Mouse (Mus musculus) MEL (cell line): ENCODE results near the gene Slc39a9. TPM values are rescaled to one million over a fixed set of nuclear protein-coding genes. Genes with fewer than 3 reads are reported as not detected.

Source experiments
- DNase-seq: peaks from one replicate; pipeline ENCODE4 v3.0.0; 2011; ENCODE audit warnings: low read depth, low spot score
- H3K27ac ChIP-seq: 2 replicates; pipeline ENCODE4 v1.5.1; 2012; ENCODE audit warnings: low read depth, mild to moderate bottlenecking, control low read depth, low read length, moderate library complexity; ENCODE audit not compliant: control insufficient read depth
- H3K27me3 ChIP-seq, 2 experiments: fragments of 150-350 bp in 1 of 2; sonication (generic) in 1 of 2; 2 replicates each; pipeline ENCODE4 v1.6.1; 2012; ENCODE audit warnings: low read length in 2 of 2, mild to moderate bottlenecking in 2 of 2, improper control_type of control experiment in 1 of 2, moderate library complexity in 1 of 2; ENCODE audit not compliant: insufficient read depth in 2 of 2, control insufficient read depth in 1 of 2
- H3K36me3 ChIP-seq, 2 experiments: 2 replicates each; pipeline ENCODE4 v1.6.1; 2012 to 2014; ENCODE audit warnings: low read length in 2 of 2, improper control_type of control experiment in 1 of 2, inconsistent platforms in 1 of 2, mild to moderate bottlenecking in 1 of 2; ENCODE audit not compliant: insufficient read depth in 2 of 2, control insufficient read depth in 1 of 2
- H3K4me1 ChIP-seq, 2 experiments: fragments of 150-350 bp in 1 of 2; sonication (generic) in 1 of 2; 2 replicates each; pipeline ENCODE4 v1.6.1; 2012; ENCODE audit warnings: low read length in 2 of 2, improper control_type of control experiment in 1 of 2, mild to moderate bottlenecking in 1 of 2; ENCODE audit not compliant: insufficient read depth in 2 of 2, control insufficient read depth in 1 of 2
- H3K4me3 ChIP-seq, 2 experiments: fragments of 150-350 bp in 1 of 2; sonication (generic) in 1 of 2; 2 replicates each; pipeline ENCODE4 v1.5.1; 2012; ENCODE audit warnings: low read depth in 2 of 2, low read length in 2 of 2, mild to moderate bottlenecking in 2 of 2, moderate library complexity in 2 of 2, control low read depth in 1 of 2, improper control_type of control experiment in 1 of 2; ENCODE audit not compliant: control insufficient read depth in 1 of 2, insufficient read depth in 1 of 2
- H3K79me2 ChIP-seq: 2 replicates; pipeline ENCODE4 v1.6.1; 2012; ENCODE audit warnings: mild to moderate bottlenecking, low read length, moderate library complexity; ENCODE audit not compliant: control insufficient read depth, poor library complexity, insufficient read depth
- H3K9ac ChIP-seq: 2 replicates; pipeline ENCODE4 v1.6.1; 2012; ENCODE audit warnings: low read depth, mild to moderate bottlenecking, control low read depth, low read length, moderate library complexity; ENCODE audit not compliant: control insufficient read depth, poor library complexity, severe bottlenecking
- H3K9me3 ChIP-seq: fragments of 150-350 bp; sonication (generic); replicated peaks from 2 replicates; pipeline ENCODE4 v1.6.1; 2012; ENCODE audit warnings: mild to moderate bottlenecking, low read length, improper control_type of control experiment, moderate library complexity; ENCODE audit not compliant: insufficient read depth
- CHD2 ChIP-seq: IDR thresholded peaks from 2 replicates; pipeline ENCODE4 v1.6.1; 2011; ENCODE audit warnings: low read length, improper control_type of control experiment
- E2F4 ChIP-seq: IDR thresholded peaks from 2 replicates; pipeline ENCODE4 v1.6.1; 2011; ENCODE audit warnings: low read depth, low read length, improper control_type of control experiment, borderline replicate concordance
- ELF1 ChIP-seq: IDR thresholded peaks from 2 replicates; pipeline ENCODE4 v1.6.1; 2014; ENCODE audit warnings: low read depth, mild to moderate bottlenecking, inconsistent platforms, low read length, improper control_type of control experiment, moderate library complexity
- ETS1 ChIP-seq: IDR thresholded peaks from 2 replicates; pipeline ENCODE4 v1.6.1; 2012; ENCODE audit warnings: low read depth, mild to moderate bottlenecking, inconsistent platforms, low read length, improper control_type of control experiment, moderate library complexity
- GABPA ChIP-seq: IDR thresholded peaks from 2 replicates; pipeline ENCODE4 v1.6.1; 2012; ENCODE audit warnings: low read depth, mild to moderate bottlenecking, inconsistent platforms, low read length, improper control_type of control experiment, moderate library complexity
- GATA1 ChIP-seq: IDR thresholded peaks from 2 replicates; pipeline ENCODE4 v1.6.1; 2011; ENCODE audit warnings: low read depth, low read length, improper control_type of control experiment
- MAFK ChIP-seq: IDR thresholded peaks from 2 replicates; pipeline ENCODE4 v1.6.1; 2011; ENCODE audit warnings: low read depth, mild to moderate bottlenecking, low read length, improper control_type of control experiment, borderline replicate concordance
- MAX ChIP-seq: IDR thresholded peaks from 2 replicates; pipeline ENCODE4 v1.6.1; 2011; ENCODE audit warnings: low read length, improper control_type of control experiment
- MXI1 ChIP-seq: IDR thresholded peaks from 2 replicates; pipeline ENCODE4 v1.6.1; 2011; ENCODE audit warnings: mild to moderate bottlenecking, low read depth, low read length, improper control_type of control experiment
- MYC ChIP-seq: IDR thresholded peaks from 2 replicates; pipeline ENCODE4 v1.6.1; 2011; ENCODE audit warnings: low read depth, mild to moderate bottlenecking, low read length, improper control_type of control experiment, moderate library complexity
- POLR2A ChIP-seq, 2 experiments: IDR thresholded peaks; 2 replicates each; pipeline ENCODE4 v1.6.1; 2011 to 2012; ENCODE audit warnings: low read length in 2 of 2, mild to moderate bottlenecking in 2 of 2, control low read depth in 1 of 2, improper control_type of control experiment in 1 of 2, low read depth in 1 of 2, moderate library complexity in 1 of 2; ENCODE audit not compliant: control insufficient read depth in 1 of 2, insufficient read depth in 1 of 2, poor library complexity in 1 of 2
- RAD21 ChIP-seq: IDR thresholded peaks from 2 replicates; pipeline ENCODE4 v1.6.1; 2011; ENCODE audit warnings: mild to moderate bottlenecking, low read depth, low read length, improper control_type of control experiment
- RCOR1 ChIP-seq: IDR thresholded peaks from 2 replicates; pipeline ENCODE4 v1.6.1; 2012; ENCODE audit warnings: low read depth, mild to moderate bottlenecking, inconsistent platforms, low read length, improper control_type of control experiment
- TAL1 ChIP-seq: IDR thresholded peaks from 2 replicates; pipeline ENCODE4 v1.6.1; 2012; ENCODE audit warnings: mild to moderate bottlenecking, inconsistent platforms, low read length, moderate library complexity, mixed read lengths
- TBP ChIP-seq: IDR thresholded peaks from 2 replicates; pipeline ENCODE4 v1.8.0; 2011; ENCODE audit warnings: low read depth, low read length, improper control_type of control experiment
- TCF12 ChIP-seq: IDR thresholded peaks from 2 replicates; pipeline ENCODE4 v1.6.1; 2014; ENCODE audit warnings: low read depth, mild to moderate bottlenecking, inconsistent platforms, low read length, improper control_type of control experiment, moderate library complexity
- UBTF ChIP-seq: IDR thresholded peaks from 2 replicates; pipeline ENCODE4 v1.6.1; 2012; ENCODE audit warnings: low read depth, mild to moderate bottlenecking, inconsistent platforms, low read length, improper control_type of control experiment, moderate library complexity, borderline replicate concordance; ENCODE audit not compliant: insufficient read depth
- USF2 ChIP-seq, 2 experiments: IDR thresholded peaks; 2 replicates each; pipeline ENCODE4 v1.6.1; 2011 to 2012; ENCODE audit warnings: improper control_type of control experiment in 2 of 2, low read length in 2 of 2, borderline replicate concordance in 1 of 2, inconsistent platforms in 1 of 2, low read depth in 1 of 2, mild to moderate bottlenecking in 1 of 2; ENCODE audit not compliant: insufficient read depth in 1 of 2
- ZNF384 ChIP-seq: IDR thresholded peaks from 2 replicates; pipeline ENCODE4 v1.6.1; 2012; ENCODE audit warnings: low read depth, mild to moderate bottlenecking, inconsistent platforms, low read length, improper control_type of control experiment
- polyA plus RNA-seq, 2 experiments: library from polyadenylated mRNA; stranded (reverse) in 1 of 2; unstranded in 1 of 2; fragments of >175 nt in 1 of 2; fragments of >200 nt in 1 of 2; gene quantifications; 2 replicates each; pipeline versions ENCODE4 v1.2.1 to v1.2.4; 2012; ENCODE audit warnings: low replicate concordance in 2 of 2, low read depth in 1 of 2; ENCODE audit not compliant: insufficient read length in 2 of 2, insufficient read depth in 1 of 2, missing spikeins in 1 of 2
- total RNA-seq: library from RNA; depleted of rRNA; stranded (reverse); fragments of 300-350 nt; gene quantifications from 2 replicates; pipeline ENCODE4 v1.2.3, GENCODE M21; 2012

Slc39a9 gene
- total and polyA plus RNA-seq, 3 experiments, result 13.1 to 34.4 TPM; not detected in 1

DNA sequence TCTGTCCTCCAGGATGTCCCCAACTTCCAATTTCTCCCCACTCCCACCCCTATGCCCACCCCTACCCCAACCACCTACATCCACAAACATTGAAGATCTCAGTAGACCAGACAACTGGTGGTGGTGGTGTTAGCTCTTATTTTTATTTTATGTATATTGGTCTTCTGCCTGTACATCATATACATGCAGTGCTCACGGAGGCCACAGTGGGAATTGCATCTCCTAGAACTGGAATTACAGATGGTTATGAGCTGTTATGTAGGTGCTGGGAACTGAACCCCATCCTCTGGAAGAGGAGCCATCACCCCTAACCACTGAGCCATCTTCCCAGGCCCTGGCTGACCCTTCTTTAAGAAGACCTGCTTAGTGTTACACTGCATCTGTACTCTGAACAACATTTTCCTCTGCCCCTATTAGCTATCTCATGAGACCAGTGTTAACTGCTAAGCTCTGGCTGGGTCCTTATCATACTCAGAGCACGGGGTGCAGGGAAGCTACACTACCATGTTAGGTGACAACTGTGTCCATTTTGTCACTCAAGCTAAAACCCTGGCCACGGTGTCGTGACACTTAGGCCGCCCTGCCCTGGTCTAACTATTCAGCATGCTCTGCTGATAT, 55.0 kb downstream of the Slc39a9 start (continued):
- TF ChIP-seq RAD21 (0 out of 2 replicates have a peak, but pooled peaks have one; percentile 4), CHD2 (no peak), GABPA (no peak), UBTF (no peak), ZNF384 (no peak), TAL1 (peak; percentile 71), USF2 (IDR thresholded peaks at IDR 0.05; ENCODE audit: borderline replicate concordance in 1 of 2, insufficient read depth in 1 of 2, low read depth in 1 of 2, low read length in 2 of 2) (no peak), E2F4 (no peak), RCOR1 (no peak), MYC (no peak), MAFK (no peak), MXI1 (no peak), TBP (no peak), MAX (0 out of 2 replicates have a peak, but pooled peaks have one; percentile 31), ELF1 (no peak; the same call in 1 of the 2 replicates), TCF12 (peak; percentile 89), ETS1 (peak; percentile 19; the same call in 1 of the 2 replicates), POLR2A (IDR thresholded peaks at IDR 0.05; ENCODE audit: control insufficient read depth in 1 of 2, insufficient read depth in 1 of 2, low read depth in 1 of 2, low read length in 2 of 2, poor library complexity in 1 of 2) (no peak)

DNA sequence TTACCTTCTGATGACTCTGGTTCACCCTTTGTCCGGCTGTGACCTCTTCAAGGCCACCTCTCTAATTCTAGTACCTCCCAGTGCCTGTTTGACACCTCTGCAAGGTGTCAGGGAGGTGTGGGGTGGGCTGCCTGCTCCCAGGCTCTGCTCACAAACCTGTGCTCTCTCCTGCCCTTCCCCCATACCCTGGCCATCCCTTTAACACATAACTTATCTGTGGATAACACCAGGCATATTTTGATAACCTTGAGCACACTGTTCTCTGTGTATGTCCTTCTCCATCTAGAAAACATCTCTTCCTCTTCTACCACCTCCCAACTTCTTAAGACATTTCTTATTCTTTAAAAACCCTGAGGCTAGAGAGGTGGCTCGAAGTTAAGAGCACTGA, 55.5 kb downstream of the Slc39a9 start:
- H3K4me3 ChIP-seq, result no peak overlapping the region
- DNase-seq, result peak; percentile 52
- no peaks in the 10 kb centered on the region for H3K9me3 ChIP-seq
- no peak overlapping the region for H3K9ac ChIP-seq
- H3K27me3 ChIP-seq, result no peaks in the 10 kb centered on the region
- peak; percentile 46; the same call in 1 of the 2 replicates for TF ChIP-seq GATA1
- peak; percentile 61 for TF ChIP-seq TCF12
- TF ChIP-seq MAFK, result no peak
- TF ChIP-seq, all 39 proteins: peak for 2
- peaks cover 0 to 10% of the 10 kb centered on the region in 2 experiments; a peak in 2 of 4 replicates for H3K36me3 ChIP-seq
- H3K79me2 ChIP-seq, result no peaks in the 10 kb centered on the region
- H3K4me1 ChIP-seq, result peaks cover 9 to 14% of the 10 kb centered on the region in 2 experiments
- peak overlapping the region; percentile 6; the same call in 1 of the 2 replicates for H3K27ac ChIP-seq
